Mouse (Mus musculus): ENCODE results near the gene Ccl1.

DNA sequence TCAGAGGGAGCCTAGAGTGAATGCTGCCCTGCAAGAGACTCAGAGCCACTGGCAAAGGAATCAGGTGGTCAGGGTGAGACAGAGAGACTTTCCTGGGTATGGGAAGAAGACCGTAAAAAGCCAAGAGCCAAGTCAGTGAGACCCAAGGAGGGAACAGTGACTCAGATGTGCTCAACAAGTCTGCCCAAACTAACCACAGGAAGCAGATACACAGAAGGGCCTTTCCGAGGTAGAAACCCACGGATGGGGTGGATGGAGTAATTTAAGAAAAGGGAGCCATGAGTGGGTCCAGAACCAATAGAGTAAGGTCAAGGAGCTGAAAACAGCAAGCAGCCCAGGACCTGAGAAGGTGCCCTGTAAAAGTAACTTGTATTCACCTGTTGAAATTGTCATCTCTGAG lies 101.8 kb downstream of the Ccl1 start:
- TF ChIP-seq CTCF (IDR thresholded peaks at IDR 0.05; ENCODE audit: control insufficient read depth, insufficient read depth, insufficient replicate concordance, low read depth, low read length) (no peak), POLR2A (IDR thresholded peaks at IDR 0.05; ENCODE audit: control insufficient read depth, low read depth, low read length) (no peak)
